Mouse (Mus musculus): ENCODE measurements at regions not wholly inside any gene's neighbourhood (a gene's known extent, or its start where the extent isn't known, plus 50 kb on each side); places are given as distances from the start of the nearest gene placed in this dataset.

DNA sequence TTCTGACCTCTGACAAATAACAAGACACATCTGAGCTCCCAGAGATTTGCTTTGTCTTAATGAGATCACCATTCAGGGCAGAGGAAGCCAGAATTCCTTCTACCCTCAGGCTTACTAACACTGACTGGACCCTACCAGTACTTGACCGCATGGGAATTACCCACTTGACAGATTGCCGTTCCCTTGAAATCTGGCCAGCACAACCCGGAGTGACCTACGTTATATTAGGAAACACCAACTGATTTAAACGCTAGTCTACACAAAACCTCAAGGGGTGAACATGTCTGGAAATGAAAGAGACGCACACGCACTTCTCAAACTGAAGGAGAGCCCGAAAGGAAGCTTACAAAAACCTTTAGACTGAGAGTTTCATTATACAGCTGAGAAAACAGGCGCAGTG lies 69.8 kb upstream of the Foxn2 start:
- no peak for TF ChIP-seq TCF12 (IDR thresholded peaks at IDR 0.05; ENCODE audit: insufficient read depth, poor library complexity, severe bottlenecking)
- no peak for TF ChIP-seq POLR2A (IDR thresholded peaks at IDR 0.05; ENCODE audit: insufficient read length, low read depth)
- no peak for TF ChIP-seq MYOD1 (IDR thresholded peaks at IDR 0.05; ENCODE audit: control insufficient read depth in 1 of 3, insufficient read length in 2 of 3, low read depth in 2 of 3)
- no peak for TF ChIP-seq E2F4 (IDR thresholded peaks at IDR 0.05; ENCODE audit: insufficient read depth)
- TF ChIP-seq USF1 (IDR thresholded peaks at IDR 0.05; ENCODE audit: low read depth) = no peak
- no peak for TF ChIP-seq POLR2AphosphoS2 (IDR thresholded peaks at IDR 0.05; ENCODE audit: insufficient read length, low read depth)
- no peak for TF ChIP-seq MAX (IDR thresholded peaks at IDR 0.05; ENCODE audit: low read depth)
- TF ChIP-seq CEBPB (IDR thresholded peaks at IDR 0.05; ENCODE audit: insufficient read depth, poor library complexity, severe bottlenecking) = no peak
- TF ChIP-seq TCF3 (IDR thresholded peaks at IDR 0.05; ENCODE audit: insufficient read length, low read depth) = no peak
- no peak for TF ChIP-seq SRF (IDR thresholded peaks at IDR 0.05; ENCODE audit: control insufficient read depth, insufficient read length, low read depth)
- no peak for TF ChIP-seq MYOG (IDR thresholded peaks at IDR 0.05; ENCODE audit: control insufficient read depth in 1 of 3, insufficient read depth in 1 of 3, insufficient read length in 2 of 3, low read depth in 2 of 3)

All from myocyte (in vitro differentiated cells).